8 mouse cellular contexts compared by ENCODE assay signal in the genomic region with DNA sequence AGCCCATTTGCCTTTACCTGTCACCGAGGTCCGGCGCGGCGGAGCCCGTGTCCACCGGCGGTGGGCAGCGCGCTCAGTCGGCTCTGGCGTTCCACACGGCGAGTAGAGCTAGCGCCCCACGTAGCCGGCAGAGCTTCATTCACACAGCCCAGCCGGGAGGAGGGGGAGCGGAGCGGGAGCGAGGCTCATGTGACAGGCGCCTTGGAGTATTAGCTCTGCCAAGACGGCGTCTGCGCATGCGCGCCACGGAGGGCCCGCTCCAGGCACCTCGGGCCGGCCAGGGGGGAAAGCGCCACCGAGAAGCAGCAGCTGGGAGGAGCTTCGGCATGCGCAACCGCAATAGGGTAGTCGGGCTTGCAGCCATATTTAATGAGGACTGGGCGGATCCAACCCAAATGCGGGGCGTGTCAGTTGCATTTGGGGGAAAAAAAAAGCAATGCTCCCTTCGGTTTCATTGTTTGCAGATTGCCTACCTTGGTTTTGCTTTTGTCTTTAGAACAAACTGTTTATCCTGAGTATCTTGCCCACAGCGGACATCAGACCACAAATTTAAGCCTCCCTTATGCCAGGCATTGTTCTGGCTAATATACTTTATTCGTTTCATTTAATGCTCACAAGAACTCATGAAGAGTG. TPM values are rescaled to one million over a fixed set of nuclear protein-coding genes. Genes with fewer than 3 reads are reported as not detected.
DNase-seq lines count a peak whose midpoint lies in the region; ATAC-seq and TF ChIP-seq lines count a peak whose summit lies in the region.

TSS of gene Clcn5 (minus strand) at position 270 of the 633 bp plus-strand sequence.

- intact Hi-C loops in heart, adult 2 months (cut with DNase I), result loop anchor here (10.0 kb wide), 1 partner anchor 134 kb away; no protein-coding TSS in a partner anchor

- peak; percentile 95 for ATAC-seq in embryonic facial prominence, embryonic 13.5 days (ENCODE audit: insufficient number of reproducible peaks, insufficient read depth, low FRiP score, low TSS enrichment, low read depth)
- peak; percentile 97 for ATAC-seq in limb, embryonic 13.5 days (ENCODE audit: low FRiP score, low read depth)
- peak; percentile 96 for ATAC-seq in midbrain, embryonic 16.5 days

- TF ChIP-seq POLR2A in heart, adult 2 months (IDR thresholded peaks at IDR 0.05; ENCODE audit: insufficient read depth, low read depth, low read length), result peak; percentile 43; the same call in 1 of the 2 replicates

- no peaks in the 10 kb centered on the region for H3K9me3 ChIP-seq in embryonic facial prominence, embryonic 13.5 days
- no peaks in the 10 kb centered on the region for H3K9me3 ChIP-seq in limb, embryonic 13.5 days
- no peaks in the 10 kb centered on the region for H3K9me3 ChIP-seq in midbrain, embryonic 16.5 days (replicated peaks; ENCODE audit: control insufficient read depth, low read length, poor library complexity, severe bottlenecking)

- no peak for TF ChIP-seq EP300 in heart, adult 2 months (IDR thresholded peaks at IDR 0.05; ENCODE audit: insufficient read depth, low read depth, low read length)

- H3K4me2 ChIP-seq in embryonic facial prominence, embryonic 13.5 days, result peak within 1 kb of the TSS; percentile 53
- H3K4me2 ChIP-seq in limb, embryonic 13.5 days (replicated peaks), result peak within 1 kb of the TSS; percentile 57
- peak within 1 kb of the TSS; percentile 58 for H3K4me2 ChIP-seq in midbrain, embryonic 16.5 days (ENCODE audit: low read length)

- peak within 1 kb of the TSS; percentile 80 for H3K9ac ChIP-seq in embryonic facial prominence, embryonic 13.5 days
- H3K9ac ChIP-seq in heart, adult 2 months (ENCODE audit: low read depth, low read length), result peak within 1 kb of the TSS; percentile 93
- peak within 1 kb of the TSS; percentile 84 for H3K9ac ChIP-seq in limb, embryonic 13.5 days
- H3K9ac ChIP-seq in midbrain, embryonic 16.5 days (ENCODE audit: low read depth, low read length), result peak within 1 kb of the TSS; percentile 61

- H3K36me3 ChIP-seq in embryonic facial prominence, embryonic 13.5 days, result no peaks in the 10 kb centered on the region
- H3K36me3 ChIP-seq in heart, adult 2 months (ENCODE audit: control insufficient read depth, insufficient read depth, low read length), result no peaks in the 10 kb centered on the region
- no peaks in the 10 kb centered on the region for H3K36me3 ChIP-seq in limb, embryonic 13.5 days
- H3K36me3 ChIP-seq in midbrain, embryonic 16.5 days (ENCODE audit: control insufficient read depth, insufficient read depth, low read length), result no peaks in the 10 kb centered on the region

- H3K4me1 ChIP-seq in embryonic facial prominence, embryonic 13.5 days, result 0 out of 2 replicates have a peak, but pooled peaks cover 8% of the 10 kb centered on the region
- no peaks in the 10 kb centered on the region for H3K4me1 ChIP-seq in heart, adult 2 months (ENCODE audit: control insufficient read depth, insufficient read depth, low read length)
- peaks cover 6% of the 10 kb centered on the region; the same call in 1 of the 2 replicates for H3K4me1 ChIP-seq in limb, embryonic 13.5 days
- H3K4me1 ChIP-seq in midbrain, embryonic 16.5 days (ENCODE audit: control insufficient read depth, insufficient read depth, low read length), result peaks cover 7% of the 10 kb centered on the region; the same call in 1 of the 2 replicates

- peak within 1 kb of the TSS; percentile 59 for H3K4me3 ChIP-seq in embryonic facial prominence, embryonic 13.5 days
- H3K4me3 ChIP-seq in heart, adult 2 months, result peak within 1 kb of the TSS; percentile 69
- H3K4me3 ChIP-seq in limb, embryonic 13.5 days, result peak within 1 kb of the TSS; percentile 60
- H3K4me3 ChIP-seq in midbrain, embryonic 16.5 days (ENCODE audit: low read depth, low read length), result peak within 1 kb of the TSS; percentile 56

- TF ChIP-seq CTCF in heart, adult 2 months (IDR thresholded peaks at IDR 0.05), result no peak

- no peaks in the 10 kb centered on the region for H3K27me3 ChIP-seq in embryonic facial prominence, embryonic 13.5 days
- H3K27me3 ChIP-seq in heart, adult 2 months (ENCODE audit: control insufficient read depth, insufficient read depth, low read length), result no peaks in the 10 kb centered on the region
- no peaks in the 10 kb centered on the region for H3K27me3 ChIP-seq in limb, embryonic 13.5 days
- H3K27me3 ChIP-seq in midbrain, embryonic 16.5 days (ENCODE audit: control insufficient read depth, insufficient read depth, low read depth, low read length), result no peaks in the 10 kb centered on the region

- 22% methylated on average over 43 of the region's 43 CpGs for WGBS in embryonic facial prominence, embryonic 13.5 days
- 21% methylated on average over 42 of the region's 43 CpGs for WGBS in heart, adult 2 months
- 22% methylated on average over 39 of the region's 43 CpGs for WGBS in limb, embryonic 13.5 days
- 12% methylated on average over 43 of the region's 43 CpGs for WGBS in midbrain, embryonic 16.5 days

- DNase-seq in 3134 (ENCODE audit: extremely low read depth, insufficient read length, low spot score), result peak; percentile 96
- DNase-seq in adrenal gland, postnatal 36 days, result peak; percentile 97
- DNase-seq in heart, adult 2 months, result peak; percentile 93 to 97
- DNase-seq in kidney, adult 8-10 months, result peak; percentile 95 to 96
- DNase-seq in spleen, postnatal 10 days (ENCODE audit: low spot score in 2 of 2), result peak; percentile 73 to 91

- H3K27ac ChIP-seq in embryonic facial prominence, embryonic 13.5 days, result peak within 1 kb of the TSS; percentile 95
- peak within 1 kb of the TSS; percentile 75 for H3K27ac ChIP-seq in heart, adult 2 months
- peak within 1 kb of the TSS; percentile 95 for H3K27ac ChIP-seq in limb, embryonic 13.5 days
- peak within 1 kb of the TSS; percentile 84 for H3K27ac ChIP-seq in midbrain, embryonic 16.5 days (ENCODE audit: low read length)

- H3K79me2 ChIP-seq in heart, adult 2 months (replicated peaks; ENCODE audit: control insufficient read depth, insufficient read depth, low read length), result no peaks in the 10 kb centered on the region

RNA-seq across cellular contexts. Expression of gene Clcn5, which starts in this region (rescaled TPM):
- 10 to 100 TPM; 36.5 to 45.0 TPM for total RNA-seq in adrenal gland, postnatal 36 days (2021)
- polyA plus RNA-seq in embryonic facial prominence, embryonic 13.5 days (2015; fragmentation: Nextera tagmentation; extraction: Ambion mirVana), result 12.0 and 13.1 TPM in 2 replicates
- total RNA-seq in heart, adult 2 months (2021), result 1 to 10 TPM; 2.9 to 3.7 TPM
- 0.68 and 1.6 TPM in 2 replicates for polyA plus RNA-seq in heart, adult 2 months (2012; rRNA removed)
- polyA plus RNA-seq in limb, embryonic 13.5 days (2015; fragmentation: Nextera tagmentation; extraction: Ambion mirVana), result 21.1 and 25.2 TPM in 2 replicates
- polyA plus RNA-seq in midbrain, embryonic 16.5 days (2015; fragmentation: Nextera tagmentation; extraction: Ambion mirVana), result 7.5 and 8.5 TPM in 2 replicates

Comparison
In these comparisons a context has a peak if more than half of its experiments do, and no peak if none do; other contexts are left out.
1. Peak in every context shown above with its lines: DNase-seq, ATAC-seq, H3K4me3 ChIP-seq and H3K27ac ChIP-seq.
2. RNA of gene Clcn5 (total RNA-seq): 36.5 to 45.0 TPM in adrenal gland, postnatal 36 days; 2.9 to 3.7 TPM in heart, adult 2 months; every median in the first group is over 4 times any median in the second.